Mouse (Mus musculus): ENCODE data around the gene Astl.

GRCm38 (mm10) chr2:127379250-127379649 lies 40.8 kb downstream of the Astl start:
- TF ChIP-seq CTCF (IDR thresholded peaks at IDR 0.05), result no peak
- TF ChIP-seq POLR2A (IDR thresholded peaks at IDR 0.05; ENCODE audit: insufficient read depth, low read depth, low read length), result no peak
- 0 out of 2 replicates have a peak, but pooled peaks have one; percentile 57 for TF ChIP-seq EP300 (IDR thresholded peaks at IDR 0.05; ENCODE audit: insufficient read depth, low read depth, low read length)

All from heart, adult 2 months (tissue).